Mouse (Mus musculus): Measurements from ENCODE around the gene Robo1.

The Robo1 gene

GRCm38 (mm10) chr16:72603487-72604206 is 295.5 kb downstream of the Robo1 start:
- no peak for DNase-seq (ENCODE audit: low spot score in 2 of 2)

GRCm38 (mm10) chr16:72605066-72605465 is 297.0 kb downstream of the Robo1 start:
- peak in 1 of 2 experiments; percentile 15 for DNase-seq (ENCODE audit: low spot score in 2 of 2)

GRCm38 (mm10) chr16:72610661-72611112 is 302.6 kb downstream of the Robo1 start:
- no peak for DNase-seq (ENCODE audit: low spot score in 2 of 2)

- no peak for DNase-seq (ENCODE audit: low spot score in 2 of 2)
These were observed 306.8 kb downstream of the Robo1 start for GRCm38 (mm10) chr16:72614898-72615297.

- no peak for DNase-seq (ENCODE audit: low spot score in 2 of 2)
These were observed 307.3 kb downstream of the Robo1 start for GRCm38 (mm10) chr16:72615360-72615759.

GRCm38 (mm10) chr16:72622371-72622770 is 314.3 kb downstream of the Robo1 start:
- DNase-seq (ENCODE audit: low spot score in 2 of 2) = no peak

- no peak for DNase-seq (ENCODE audit: low spot score in 2 of 2)
These were observed 314.8 kb downstream of the Robo1 start for GRCm38 (mm10) chr16:72622868-72623267.

- DNase-seq (ENCODE audit: low spot score in 2 of 2) = no peak
These were observed 325.7 kb downstream of the Robo1 start for GRCm38 (mm10) chr16:72633846-72634245.

GRCm38 (mm10) chr16:72639332-72639940 is 331.3 kb downstream of the Robo1 start:
- DNase-seq (ENCODE audit: low spot score in 2 of 2) = no peak

- DNase-seq (ENCODE audit: low spot score in 2 of 2) = no peak
These were observed 333.1 kb downstream of the Robo1 start for GRCm38 (mm10) chr16:72640932-72641811.

- no peak for DNase-seq (ENCODE audit: low spot score in 2 of 2)
These were observed 337.8 kb downstream of the Robo1 start for GRCm38 (mm10) chr16:72645890-72646289.

- DNase-seq (ENCODE audit: low spot score in 2 of 2) = peak in 1 of 2 experiments; percentile 5
These were observed 341.2 kb downstream of the Robo1 start for GRCm38 (mm10) chr16:72649314-72649713.

- DNase-seq (ENCODE audit: low spot score in 2 of 2) = no peak
These were observed 347.3 kb downstream of the Robo1 start for GRCm38 (mm10) chr16:72655411-72655810.

- DNase-seq (ENCODE audit: low spot score in 2 of 2) = peak; percentile 43 to 46
These were observed 354.8 kb downstream of the Robo1 start for GRCm38 (mm10) chr16:72662837-72663350.

GRCm38 (mm10) chr16:72663351-72664232 is 355.5 kb downstream of the Robo1 start:
- DNase-seq (ENCODE audit: low spot score in 2 of 2) = peak; percentile 29 to 33

GRCm38 (mm10) chr16:72664233-72664613 is 356.1 kb downstream of the Robo1 start:
- peak in 1 of 2 experiments; percentile 1 for DNase-seq (ENCODE audit: low spot score in 2 of 2)

- peak in 1 of 2 experiments; percentile 1 for DNase-seq (ENCODE audit: low spot score in 2 of 2)
These were observed 356.7 kb downstream of the Robo1 start for GRCm38 (mm10) chr16:72664806-72665205.

- DNase-seq (ENCODE audit: low spot score in 2 of 2) = no peak
These were observed 357.3 kb downstream of the Robo1 start for GRCm38 (mm10) chr16:72665454-72665853.

- no peak for DNase-seq (ENCODE audit: low spot score in 2 of 2)
These were observed 362.3 kb downstream of the Robo1 start for GRCm38 (mm10) chr16:72670240-72671038.

GRCm38 (mm10) chr16:72677234-72677633 is 369.1 kb downstream of the Robo1 start:
- DNase-seq (ENCODE audit: low spot score in 2 of 2) = no peak
